Mouse (Mus musculus): ENCODE results near the gene Map4k4. TPM values are rescaled to one million over a fixed set of nuclear protein-coding genes. Genes with fewer than 3 reads are reported as not detected.
A peak's percentile ranks its signal among the peaks of the same experiment; 100 is the strongest.

The Map4k4 gene
- polyA plus RNA-seq, 1 experiment from 2014 or later: 173 TPM

- ATAC-seq: no peak
Observed at GRCm38 (mm10) chr1:39877981-39878380, 22.7 kb upstream of the Map4k4 start.

GRCm38 (mm10) chr1:39882505-39882904 lies 18.2 kb upstream of the Map4k4 start:
- CTCF ChIA-PET: no interaction called here
- H3K27me3 ChIP-seq: no peaks in the 10 kb centered on the region
- DNase-seq (ENCODE audit: low read depth, low spot score) (no peak), ATAC-seq (peak; percentile 35)
- POLR2A ChIA-PET: no interaction called here
- TF ChIP-seq CTCF (IDR thresholded peaks at IDR 0.05): no peak
- in situ Hi-C loops (cut with MboI; ENCODE audit: low pct_unique_long_range_greater_than_20kb): no loop called here

More at GRCm38 (mm10) chr1:39877981-39878380, 22.7 kb upstream of the Map4k4 start:
- H3K27me3 ChIP-seq: peaks cover 1% of the 10 kb centered on the region
- DNase-seq (ENCODE audit: low read depth, low spot score): no peak
- TF ChIP-seq CTCF (IDR thresholded peaks at IDR 0.05): no peak
- ChIA-PET CTCF (no interaction called here), POLR2A (no interaction called here)
- in situ Hi-C loops (cut with MboI; ENCODE audit: low pct_unique_long_range_greater_than_20kb): no loop called here

- ATAC-seq (no peak), DNase-seq (ENCODE audit: low read depth, low spot score) (no peak)
- H3K27me3 ChIP-seq: no peaks in the 10 kb centered on the region
- in situ Hi-C loops (cut with MboI; ENCODE audit: low pct_unique_long_range_greater_than_20kb): no loop called here
- POLR2A ChIA-PET: no interaction called here
- CTCF ChIA-PET: interaction anchor here (0.9 kb wide), 1 partner anchor 57 kb away, joined by 3 read pairs; no protein-coding TSS in a partner anchor
- no peak for TF ChIP-seq CTCF (IDR thresholded peaks at IDR 0.05)
Observed at GRCm38 (mm10) chr1:39884803-39885515, 15.8 kb upstream of the Map4k4 start.

- ChIA-PET CTCF (interaction anchor here (1.1 kb wide), 1 partner anchor 27 kb away, joined by 3 read pairs; no protein-coding TSS in a partner anchor), POLR2A (no interaction called here)
- DNase-seq (ENCODE audit: low read depth, low spot score) (no peak), ATAC-seq (no peak)
- in situ Hi-C loops (cut with MboI; ENCODE audit: low pct_unique_long_range_greater_than_20kb): no loop called here
- no peaks in the 10 kb centered on the region for H3K27me3 ChIP-seq
- no peak for TF ChIP-seq CTCF (IDR thresholded peaks at IDR 0.05)
Observed at GRCm38 (mm10) chr1:39887997-39888396, 12.7 kb upstream of the Map4k4 start.

- in situ Hi-C loops (cut with MboI; ENCODE audit: low pct_unique_long_range_greater_than_20kb): no loop called here
- DNase-seq (ENCODE audit: low read depth, low spot score): no peak
- no peak for ATAC-seq
- ChIA-PET CTCF (interaction anchor here (1.3 to 2.2 kb wide), 2 partner anchors 9 to 75 kb away, joined by 4 to 5 read pairs; no protein-coding TSS in a partner anchor), POLR2A (interaction anchor here (0.7 kb wide), 1 partner anchor 11 kb away, joined by 3 read pairs; no protein-coding TSS in a partner anchor)
- no peaks in the 10 kb centered on the region for H3K27me3 ChIP-seq
- no peak for TF ChIP-seq CTCF (IDR thresholded peaks at IDR 0.05)
Observed at GRCm38 (mm10) chr1:39889429-39889828, 11.3 kb upstream of the Map4k4 start.

- DNase-seq (ENCODE audit: low read depth, low spot score): no peak
- H3K27me3 ChIP-seq: no peaks in the 10 kb centered on the region
- TF ChIP-seq CTCF (IDR thresholded peaks at IDR 0.05): no peak
- CTCF ChIA-PET: interaction anchor here (2.2 kb wide), 1 partner anchor 75 kb away, joined by 5 read pairs; no protein-coding TSS in a partner anchor
- POLR2A ChIA-PET: interaction anchor here (0.6 to 0.7 kb wide), 2 partner anchors 10 to 11 kb away, joined by 3 read pairs; no protein-coding TSS in a partner anchor
- in situ Hi-C loops (cut with MboI; ENCODE audit: low pct_unique_long_range_greater_than_20kb): no loop called here
- ATAC-seq: no peak
Observed at GRCm38 (mm10) chr1:39889973-39890372, 10.7 kb upstream of the Map4k4 start.

GRCm38 (mm10) chr1:39893153-39893880 lies 7.4 kb upstream of the Map4k4 start:
- no peaks in the 10 kb centered on the region for H3K27me3 ChIP-seq
- ATAC-seq: no peak
- POLR2A ChIA-PET: no interaction called here
- no peak for TF ChIP-seq CTCF (IDR thresholded peaks at IDR 0.05)
- in situ Hi-C loops (cut with MboI; ENCODE audit: low pct_unique_long_range_greater_than_20kb): no loop called here
- CTCF ChIA-PET: interaction anchor here (0.9 to 1.6 kb wide), 2 partner anchors 12 to 51 kb away, joined by 3 to 4 read pairs; no protein-coding TSS in a partner anchor
- no peak for DNase-seq (ENCODE audit: low read depth, low spot score)

- peak; percentile 90 for ATAC-seq
- in situ Hi-C loops (cut with MboI; ENCODE audit: low pct_unique_long_range_greater_than_20kb): loop anchor here (5.0 kb wide), 2 partner anchors 128 to 208 kb away; no protein-coding TSS in a partner anchor
- CTCF ChIA-PET: interaction anchor here (1.0 kb wide), 1 partner anchor 20 kb away, joined by 3 read pairs; no protein-coding TSS in a partner anchor
Observed at GRCm38 (mm10) chr1:39895097-39895496, 5.6 kb upstream of the Map4k4 start.

GRCm38 (mm10) chr1:39895506-39895905 lies 5.2 kb upstream of the Map4k4 start:
- DNase-seq (ENCODE audit: low read depth, low spot score) (no peak), ATAC-seq (no peak)
- ChIA-PET CTCF (interaction anchor here (1.0 to 1.7 kb wide), 4 partner anchors 16 to 209 kb away, joined by 3 to 5 read pairs (median 4); no protein-coding TSS in a partner anchor), POLR2A (no interaction called here)
- in situ Hi-C loops (cut with MboI; ENCODE audit: low pct_unique_long_range_greater_than_20kb): loop anchor here (5.0 kb wide), 2 partner anchors 128 to 208 kb away; no protein-coding TSS in a partner anchor
- no peaks in the 10 kb centered on the region for H3K27me3 ChIP-seq
- TF ChIP-seq CTCF (IDR thresholded peaks at IDR 0.05): no peak

More at GRCm38 (mm10) chr1:39895097-39895496, 5.6 kb upstream of the Map4k4 start:
- no peaks in the 10 kb centered on the region for H3K27me3 ChIP-seq
- no peak for TF ChIP-seq CTCF (IDR thresholded peaks at IDR 0.05)
- no peak for DNase-seq (ENCODE audit: low read depth, low spot score)
- POLR2A ChIA-PET: no interaction called here

- DNase-seq (ENCODE audit: low read depth, low spot score) (no peak), ATAC-seq (no peak)
- ChIA-PET CTCF (interaction anchor here (1.6 to 1.7 kb wide), 3 partner anchors 15 to 210 kb away, joined by 3 to 5 read pairs (median 5); no protein-coding TSS in a partner anchor), POLR2A (no interaction called here)
- no peaks in the 10 kb centered on the region for H3K27me3 ChIP-seq
- in situ Hi-C loops (cut with MboI; ENCODE audit: low pct_unique_long_range_greater_than_20kb): loop anchor here (5.0 kb wide), 2 partner anchors 129 to 209 kb away; no protein-coding TSS in a partner anchor
- no peak for TF ChIP-seq CTCF (IDR thresholded peaks at IDR 0.05)
Observed at GRCm38 (mm10) chr1:39896581-39896980, 4.1 kb upstream of the Map4k4 start.

Data from Patski (cell line).